9 mouse cellular contexts compared by ENCODE assay signal in genomic region chr2:21142204-21142580, GRCm38 (mm10).
DNase-seq lines count a peak whose midpoint lies in the region; ATAC-seq lines count a peak whose summit lies in the region.
"Had no signal": no experiment of that assay in that cellular context is flagged by ENCODE, and none has a peak within 500 bp of the region (broad histone marks: within the 10 kb centered on the region; RNA-seq: fewer than 3 reads in every experiment).

No protein-coding gene starts in this region.

- WGBS in forebrain, embryonic 11.5 days = 0% methylated on average over 15 of the region's 15 CpGs
- WGBS in heart, embryonic 14.5 days = 1% methylated on average over 15 of the region's 15 CpGs
- WGBS in liver, embryonic 16.5 days (ENCODE audit: insufficient replicate concordance) = 2% methylated on average over 15 of the region's 15 CpGs

- H3K27me3 ChIP-seq in forebrain, embryonic 11.5 days (ENCODE audit: control insufficient read depth, insufficient read depth, low read length) = no peaks in the 10 kb centered on the region
- H3K27me3 ChIP-seq in heart, embryonic 14.5 days (ENCODE audit: control insufficient read depth, insufficient read depth, low read length) = no peaks in the 10 kb centered on the region
- H3K27me3 ChIP-seq in liver, embryonic 16.5 days (ENCODE audit: control insufficient read depth, insufficient read depth, low read depth, low read length) = peaks cover 15% of the 10 kb centered on the region
- H3K27me3 ChIP-seq: CH12.LX had no signal

- no peaks in the 10 kb centered on the region for H3K36me3 ChIP-seq in forebrain, embryonic 11.5 days (ENCODE audit: control insufficient read depth, insufficient read depth, low read length)
- no peaks in the 10 kb centered on the region for H3K36me3 ChIP-seq in heart, embryonic 14.5 days (ENCODE audit: control insufficient read depth, insufficient read depth, low read length)
- H3K36me3 ChIP-seq in liver, embryonic 16.5 days (ENCODE audit: control insufficient read depth, insufficient read depth) = no peaks in the 10 kb centered on the region

- peak overlapping the region; percentile 47 for H3K4me3 ChIP-seq in forebrain, embryonic 11.5 days (ENCODE audit: low read depth, low read length)
- H3K4me3 ChIP-seq in heart, embryonic 14.5 days (ENCODE audit: control insufficient read depth in 1 of 2, insufficient read depth in 1 of 2, low read depth in 1 of 2, low read length in 2 of 2) = peak overlapping the region; percentile 50 to 56
- H3K4me3 ChIP-seq in liver, embryonic 16.5 days (ENCODE audit: low read depth, low read length) = peak overlapping the region; percentile 51

- peaks cover 3% of the 10 kb centered on the region; the same call in 1 of the 2 replicates for H3K9me3 ChIP-seq in forebrain, embryonic 11.5 days (ENCODE audit: control insufficient read depth, low read length)
- H3K9me3 ChIP-seq in heart, embryonic 14.5 days (ENCODE audit: control insufficient read depth, low read length) = no peaks in the 10 kb centered on the region
- H3K9me3 ChIP-seq in liver, embryonic 16.5 days (replicated peaks; ENCODE audit: control insufficient read depth, low read length) = no peaks in the 10 kb centered on the region

- peak; percentile 9 for DNase-seq in thymus, postnatal 4 days
- no peak for DNase-seq in thymus, postnatal 10 days (ENCODE audit: low spot score in 2 of 2)
- peak; percentile 82 for DNase-seq in forebrain, embryonic 11.5 days (ENCODE audit: low spot score)
- DNase-seq in kidney, postnatal 10 days = peak; percentile 89
- peak; percentile 33 for DNase-seq in ovary, adult 18-20 months (ENCODE audit: low spot score)

- no peaks in the 10 kb centered on the region for H3K4me1 ChIP-seq in forebrain, embryonic 11.5 days (replicated peaks; ENCODE audit: control insufficient read depth, insufficient read depth, low read length)
- H3K4me1 ChIP-seq in heart, embryonic 14.5 days (ENCODE audit: control insufficient read depth in 2 of 2, insufficient read depth in 2 of 2, low read length in 2 of 2) = peaks cover 0 to 7% of the 10 kb centered on the region in 2 experiments; a peak in 1 of 4 replicates
- H3K4me1 ChIP-seq in liver, embryonic 16.5 days (ENCODE audit: control insufficient read depth, low read depth, low read length) = no peaks in the 10 kb centered on the region; the same call in 1 of the 2 replicates

- H3K9ac ChIP-seq in forebrain, embryonic 11.5 days (ENCODE audit: low read length) = peak overlapping the region; percentile 86
- peak overlapping the region; percentile 71 for H3K9ac ChIP-seq in heart, embryonic 14.5 days (ENCODE audit: low read length)
- H3K9ac ChIP-seq in liver, embryonic 16.5 days (ENCODE audit: low read depth, low read length) = no peak overlapping the region

- H3K27ac ChIP-seq in forebrain, embryonic 11.5 days (ENCODE audit: low read depth, low read length) = peak overlapping the region; percentile 84
- H3K27ac ChIP-seq in heart, embryonic 14.5 days (replicated peaks in 1 of 2; ENCODE audit: control insufficient read depth in 1 of 2, insufficient read depth in 1 of 2, low read depth in 2 of 2, low read length in 2 of 2) = peak overlapping the region in 1 of 2 experiments; percentile 58; a peak in 1 of 4 replicates
- H3K27ac ChIP-seq in liver, embryonic 16.5 days (ENCODE audit: low read length) = no peak overlapping the region

- peak; percentile 80 for ATAC-seq in forebrain, embryonic 11.5 days (replicated peaks; ENCODE audit: low FRiP score)
- ATAC-seq in heart, embryonic 14.5 days (ENCODE audit: insufficient number of reproducible peaks, insufficient read depth, low FRiP score, low read depth) = peak; percentile 48; the same call in 1 of the 2 replicates
- ATAC-seq in liver, embryonic 16.5 days (ENCODE audit: low read depth) = no peak
- ATAC-seq in granulocyte monocyte progenitor cell, adult 5-6 weeks (replicated peaks; ENCODE audit: poor library complexity, severe bottlenecking) = no peak

- H3K4me2 ChIP-seq in forebrain, embryonic 11.5 days (ENCODE audit: low read depth, low read length, severe bottlenecking) = peak overlapping the region; percentile 97
- peak overlapping the region; percentile 98 for H3K4me2 ChIP-seq in heart, embryonic 14.5 days (ENCODE audit: low read length)
- H3K4me2 ChIP-seq in liver, embryonic 16.5 days (ENCODE audit: low read depth, low read length) = peak overlapping the region; percentile 72

Comparison
In these comparisons a context has a peak if more than half of its experiments do, and no peak if none do; other contexts are left out.
1. DNase-seq: peak in thymus, postnatal 4 days (single experiment), forebrain, embryonic 11.5 days (single experiment), kidney, postnatal 10 days (single experiment) and ovary, adult 18-20 months (single experiment); none in thymus, postnatal 10 days (0 of 2).
2. ATAC-seq: peak in forebrain, embryonic 11.5 days (single experiment) and heart, embryonic 14.5 days (single experiment); none in liver, embryonic 16.5 days (single experiment) and granulocyte monocyte progenitor cell, adult 5-6 weeks (single experiment).
3. Peak in every context shown above with its lines, with median percentiles within 50 percentile points of each other: H3K4me2 ChIP-seq and H3K4me3 ChIP-seq.